Mouse (Mus musculus) CH12.LX (cell line): Measurements from ENCODE around the gene Pigf. TPM values are rescaled to one million over a fixed set of nuclear protein-coding genes. Genes with fewer than 3 reads are reported as not detected.

Source experiments
- DNase-seq: peaks from one replicate; pipeline ENCODE4 v3.0.0-alpha.2; 2013; ENCODE audit errors: extremely low read depth
- H3K27ac ChIP-seq: 2 replicates; pipeline ENCODE4 v1.5.1; 2012; ENCODE audit warnings: low read depth, mild to moderate bottlenecking, control low read depth, moderate library complexity; ENCODE audit not compliant: insufficient read depth
- H3K27me3 ChIP-seq: replicated peaks from 2 replicates; pipeline ENCODE3; 2012; ENCODE audit warnings: inconsistent platforms
- H3K36me3 ChIP-seq, 2 experiments: replicated peaks in 1 of 2; 2 replicates each; pipeline versions ENCODE3 to v1.6.1; 2012; ENCODE audit warnings: inconsistent platforms in 1 of 2, low read length in 1 of 2, mild to moderate bottlenecking in 1 of 2, mixed read lengths in 1 of 2, moderate library complexity in 1 of 2; ENCODE audit not compliant: control insufficient read depth in 1 of 2, insufficient read depth in 1 of 2
- H3K4me1 ChIP-seq, 2 experiments: 2 replicates each; pipeline ENCODE4 v1.6.1; 2012; ENCODE audit warnings: inconsistent platforms in 1 of 2, moderate library complexity in 1 of 2; ENCODE audit not compliant: insufficient read depth in 2 of 2, control insufficient read depth in 1 of 2
- H3K4me2 ChIP-seq: 2 replicates; pipeline ENCODE4 v1.6.1; 2012; ENCODE audit warnings: low read depth, mild to moderate bottlenecking, control low read depth; ENCODE audit not compliant: poor library complexity, insufficient read depth, severe bottlenecking
- H3K4me3 ChIP-seq, 3 experiments: fragments of 150-350 bp in 1 of 3; sonication (generic) in 1 of 3; replicated peaks in 1 of 3; 2 replicates each; pipeline versions ENCODE3 to v1.5.1; 2011 to 2012; ENCODE audit warnings: low read depth in 2 of 3, low read length in 2 of 3, mild to moderate bottlenecking in 2 of 3, moderate library complexity in 2 of 3, control low read depth in 1 of 3, improper control_type of control experiment in 1 of 3, inconsistent platforms in 1 of 3, mixed read lengths in 1 of 3; ENCODE audit not compliant: poor library complexity in 1 of 3
- H3K79me2 ChIP-seq: replicated peaks from 2 replicates; pipeline ENCODE4 v1.6.1; 2012; ENCODE audit warnings: mild to moderate bottlenecking, moderate library complexity; ENCODE audit not compliant: control insufficient read depth, poor library complexity, insufficient read depth, severe bottlenecking; ENCODE audit errors: extremely low read depth
- H3K9ac ChIP-seq: 2 replicates; pipeline ENCODE4 v1.6.1; 2012; ENCODE audit warnings: low read depth, mild to moderate bottlenecking, control low read depth, moderate library complexity; ENCODE audit not compliant: insufficient read depth
- H3K9me3 ChIP-seq: replicated peaks from 2 replicates; pipeline ENCODE3; 2012; ENCODE audit warnings: low read length, inconsistent platforms, mixed read lengths
- CHD2 ChIP-seq: IDR thresholded peaks from 2 replicates; pipeline ENCODE4 v1.6.1; 2011; ENCODE audit warnings: low read length, improper control_type of control experiment
- CTCF ChIP-seq, 2 experiments: IDR thresholded peaks in 1 of 2; conservative IDR thresholded peaks in 1 of 2; 2 replicates each; pipeline ENCODE4 v1.5.1; 2011 to 2012; ENCODE audit warnings: low read depth in 2 of 2, low read length in 2 of 2, improper control_type of control experiment in 1 of 2, inconsistent platforms in 1 of 2, mild to moderate bottlenecking in 1 of 2, moderate library complexity in 1 of 2
- E2F4 ChIP-seq: IDR thresholded peaks from 2 replicates; pipeline ENCODE4 v1.6.1; 2011; ENCODE audit warnings: low read depth, low read length, improper control_type of control experiment; ENCODE audit not compliant: insufficient replicate concordance
- EP300 ChIP-seq: IDR thresholded peaks from 2 replicates; pipeline ENCODE4 v1.6.1; 2011; ENCODE audit warnings: low read length, improper control_type of control experiment
- ETS1 ChIP-seq: conservative IDR thresholded peaks from 2 replicates; pipeline ENCODE4 v1.6.1; 2012; ENCODE audit warnings: low read depth, mild to moderate bottlenecking, inconsistent platforms, low read length, improper control_type of control experiment, moderate library complexity
- HCFC1 ChIP-seq: IDR thresholded peaks from 2 replicates; pipeline ENCODE4 v1.6.1; 2012; ENCODE audit warnings: low read depth, mild to moderate bottlenecking, inconsistent platforms, low read length, improper control_type of control experiment
- JUN ChIP-seq: IDR thresholded peaks from 2 replicates; pipeline ENCODE4 v1.6.1; 2011; ENCODE audit warnings: low read depth, mild to moderate bottlenecking, low read length, improper control_type of control experiment, moderate library complexity; ENCODE audit not compliant: insufficient read depth
- KAT2A ChIP-seq: IDR thresholded peaks from 2 replicates; pipeline ENCODE4 v1.6.1; 2012; ENCODE audit warnings: low read length, improper control_type of control experiment, inconsistent platforms; ENCODE audit not compliant: insufficient replicate concordance
- MAX ChIP-seq: IDR thresholded peaks from 2 replicates; pipeline ENCODE4 v1.6.1; 2011; ENCODE audit warnings: low read length, improper control_type of control experiment
- MEF2A ChIP-seq: IDR thresholded peaks from 2 replicates; pipeline ENCODE4 v1.6.1; 2014; ENCODE audit warnings: low read depth, mild to moderate bottlenecking, inconsistent platforms, low read length, improper control_type of control experiment, borderline replicate concordance
- MXI1 ChIP-seq: IDR thresholded peaks from 2 replicates; pipeline ENCODE4 v1.6.1; 2011; ENCODE audit warnings: mild to moderate bottlenecking, low read depth, low read length, improper control_type of control experiment
- NELFE ChIP-seq: IDR thresholded peaks from 2 replicates; pipeline ENCODE4 v1.6.1; 2011; ENCODE audit warnings: low read depth, low read length, improper control_type of control experiment
- POLR2A ChIP-seq: IDR thresholded peaks from 2 replicates; pipeline ENCODE4 v1.6.1; 2011; ENCODE audit warnings: low read depth, mild to moderate bottlenecking, improper control_type of control experiment, low read length
- RAD21 ChIP-seq: IDR thresholded peaks from 2 replicates; pipeline ENCODE4 v1.6.1; 2011; ENCODE audit warnings: low read depth, mild to moderate bottlenecking, low read length, improper control_type of control experiment, moderate library complexity
- RCOR1 ChIP-seq: conservative IDR thresholded peaks from 2 replicates; pipeline ENCODE4 v1.6.1; 2012; ENCODE audit warnings: low read depth, mild to moderate bottlenecking, inconsistent platforms, low read length, improper control_type of control experiment
- SIN3A ChIP-seq: IDR thresholded peaks from 2 replicates; pipeline ENCODE4 v1.6.1; 2012; ENCODE audit warnings: low read length, improper control_type of control experiment, inconsistent platforms
- SMC3 ChIP-seq: IDR thresholded peaks from 2 replicates; pipeline ENCODE4 v1.6.1; 2011; ENCODE audit warnings: low read depth, low read length, improper control_type of control experiment
- TCF12 ChIP-seq: IDR thresholded peaks from 2 replicates; pipeline ENCODE4 v1.6.1; 2014; ENCODE audit warnings: low read depth, mild to moderate bottlenecking, inconsistent platforms, low read length, improper control_type of control experiment
- UBTF ChIP-seq: IDR thresholded peaks from 2 replicates; pipeline ENCODE4 v1.6.1; 2012; ENCODE audit warnings: low read depth, mild to moderate bottlenecking, inconsistent platforms, low read length, improper control_type of control experiment, moderate library complexity
- USF1 ChIP-seq: IDR thresholded peaks from 2 replicates; pipeline ENCODE4 v1.6.1; 2014; ENCODE audit warnings: low read depth, mild to moderate bottlenecking, inconsistent platforms, low read length, improper control_type of control experiment
- USF2 ChIP-seq: conservative IDR thresholded peaks from 2 replicates; pipeline ENCODE4 v1.6.1; 2011; ENCODE audit warnings: low read depth, low read length, improper control_type of control experiment
- ZNF384 ChIP-seq: IDR thresholded peaks from 2 replicates; pipeline ENCODE4 v1.6.1; 2012; ENCODE audit warnings: low read depth, low read length, improper control_type of control experiment, inconsistent platforms
- dilution Hi-C: fragments of 300-500 bp; cut with MboI; formaldehyde crosslinking; loops from 2 replicates; pipeline ENCODE4 v1.14.3; 2020; ENCODE audit warnings: low sequenced_read_pairs; ENCODE audit not compliant: extremely low pct_unique_long_range_greater_than_20kb, extremely low pct_ligation_motif_present
- in situ Hi-C: fragments of 300-500 bp; cut with MboI; formaldehyde crosslinking; loops from 3 replicates; pipeline ENCODE4 v1.14.3; 2019; ENCODE audit warnings: low sequenced_read_pairs, low pct_ligation_motif_present, low pct_unique_long_range_greater_than_20kb, mixed read lengths
- polyA plus RNA-seq: library from polyadenylated mRNA; unstranded; fragments of >175 nt; gene quantifications from 2 replicates; pipeline ENCODE4 v1.2.1, GENCODE M21; 2012; ENCODE audit warnings: low read depth; ENCODE audit not compliant: insufficient read length
- total RNA-seq, 2 experiments: library from RNA; depleted of rRNA; stranded (reverse); fragments of 300-350 nt in 1 of 2; fragments of >200 nt in 1 of 2; gene quantifications; 2 replicates each; pipeline ENCODE4 v1.2.3; 2012 to 2014

Gene Pigf
- total and polyA plus RNA-seq, 3 experiments, result 33.6 to 70.8 (median 37.6) TPM

- H3K4me1 ChIP-seq, result peaks cover 39 to 85% of the 10 kb centered on the region in 2 experiments
These were observed 56.6 kb downstream of the Pigf start for GRCm38 (mm10) chr17:86968581-86968980.

GRCm38 (mm10) chr17:86967536-86968525, 57.4 kb downstream of the Pigf start:
- no peaks in the 10 kb centered on the region for H3K9me3 ChIP-seq
- no peak overlapping the region; the same call in 1 of the 2 replicates for H3K27ac ChIP-seq
- no peaks in the 10 kb centered on the region for H3K27me3 ChIP-seq
- H3K79me2 ChIP-seq, result peaks cover 17% of the 10 kb centered on the region
- H3K4me3 ChIP-seq, result peak overlapping the region in 1 of 3 experiments; percentile 27
- peak overlapping the region; percentile 16; the same call in 1 of the 2 replicates for H3K4me2 ChIP-seq
- in situ Hi-C loops (no loop called here), dilution Hi-C loops (no loop called here)
- H3K9ac ChIP-seq, result no peak overlapping the region
- peaks cover 39 to 82% of the 10 kb centered on the region in 2 experiments for H3K4me1 ChIP-seq
- peaks cover 32 to 64% of the 10 kb centered on the region in 2 experiments for H3K36me3 ChIP-seq
- no peak for TF ChIP-seq JUN
- no peak for TF ChIP-seq ETS1
- TF ChIP-seq UBTF, result no peak
- TF ChIP-seq MEF2A, result no peak
- TF ChIP-seq USF2, result no peak
- no peak for TF ChIP-seq ZNF384
- no peak for TF ChIP-seq MAX
- no peak for TF ChIP-seq HCFC1
- TF ChIP-seq RAD21, result no peak
- no peak for TF ChIP-seq MXI1
- TF ChIP-seq CTCF (conservative IDR thresholded peaks at IDR 0.05 in 1 of 2, IDR thresholded peaks at IDR 0.05 in 1 of 2; ENCODE audit: low read depth in 2 of 2, low read length in 2 of 2), result no peak
- TF ChIP-seq TCF12, result no peak
- no peak for TF ChIP-seq CHD2
- TF ChIP-seq SMC3, result no peak
- TF ChIP-seq USF1, result no peak
- TF ChIP-seq, all 38 proteins: peak for 0
- no peak for DNase-seq

More at GRCm38 (mm10) chr17:86968581-86968980, 56.6 kb downstream of the Pigf start:
- Histone ChIP-seq H3K4me2 (peak overlapping the region; percentile 16; the same call in 1 of the 2 replicates), H3K27me3 (no peaks in the 10 kb centered on the region), H3K79me2 (peaks cover 13% of the 10 kb centered on the region), H3K27ac (peak overlapping the region; percentile 33; the same call in 1 of the 2 replicates), H3K4me3 (peak overlapping the region in 1 of 3 experiments; percentile 27), H3K9me3 (no peaks in the 10 kb centered on the region), H3K9ac (no peak overlapping the region), H3K36me3 (peaks cover 38 to 71% of the 10 kb centered on the region in 2 experiments)
- dilution Hi-C loops, result no loop called here
- DNase-seq, result no peak
- TF ChIP-seq RCOR1 (no peak), E2F4 (no peak), MXI1 (no peak), NELFE (no peak), SIN3A (no peak), CTCF (conservative IDR thresholded peaks at IDR 0.05 in 1 of 2, IDR thresholded peaks at IDR 0.05 in 1 of 2; ENCODE audit: low read depth in 2 of 2, low read length in 2 of 2) (no peak), CHD2 (no peak), EP300 (no peak), POLR2A (no peak), ZNF384 (no peak), KAT2A (no peak)
- in situ Hi-C loops, result no loop called here
